Mouse (Mus musculus) thymus, postnatal 36 days (tissue): ENCODE measurements around the gene Xrcc1.
A peak's percentile ranks its signal among the peaks of the same experiment; 100 is the strongest.

Experiments used
- DNase-seq, 2 experiments: peaks; one replicate each; pipeline ENCODE4 v3.0.0; 2022; ENCODE audit warnings: mixed read lengths in 2 of 2

Xrcc1 gene

DNA sequence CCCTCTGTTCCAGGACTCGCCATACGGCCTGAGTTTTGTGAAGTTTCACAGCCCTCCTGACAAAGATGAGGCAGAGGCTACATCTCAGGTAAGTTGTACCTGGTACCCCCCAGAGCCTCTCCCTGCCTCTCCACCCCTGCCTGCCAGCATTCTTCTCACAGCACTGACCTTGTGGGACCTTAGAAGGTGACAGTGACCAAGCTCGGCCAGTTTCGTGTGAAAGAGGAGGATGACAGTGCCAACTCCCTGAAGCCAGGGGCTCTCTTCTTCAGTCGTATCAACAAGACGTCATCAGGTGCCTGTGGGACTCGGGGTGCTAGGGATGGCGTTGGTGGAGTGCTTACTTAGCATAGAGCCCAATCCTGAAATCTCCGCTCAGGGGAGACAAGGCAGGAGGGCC, 20.1 kb downstream of the Xrcc1 start:
- no peak for DNase-seq

DNA sequence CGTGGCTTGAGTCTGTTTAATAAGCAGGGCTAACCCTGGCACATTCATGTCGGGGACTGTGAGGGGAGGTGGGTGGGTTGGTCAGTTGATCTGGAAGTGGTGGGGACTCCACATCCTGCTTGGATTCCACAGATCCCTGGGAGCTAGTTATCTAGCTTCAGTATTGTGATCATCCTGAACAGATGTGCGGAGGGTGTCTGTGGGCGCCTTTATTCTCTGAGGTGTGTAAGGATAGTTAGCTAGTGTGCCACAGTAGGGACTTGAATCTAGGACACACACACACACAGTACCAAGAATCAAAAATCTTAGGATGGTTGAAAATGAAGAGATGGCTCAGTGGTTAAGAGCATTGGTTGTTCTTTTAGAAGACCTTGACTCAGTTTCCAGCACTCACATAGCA, 22.4 kb downstream of the Xrcc1 start:
- DNase-seq = no peak

DNA sequence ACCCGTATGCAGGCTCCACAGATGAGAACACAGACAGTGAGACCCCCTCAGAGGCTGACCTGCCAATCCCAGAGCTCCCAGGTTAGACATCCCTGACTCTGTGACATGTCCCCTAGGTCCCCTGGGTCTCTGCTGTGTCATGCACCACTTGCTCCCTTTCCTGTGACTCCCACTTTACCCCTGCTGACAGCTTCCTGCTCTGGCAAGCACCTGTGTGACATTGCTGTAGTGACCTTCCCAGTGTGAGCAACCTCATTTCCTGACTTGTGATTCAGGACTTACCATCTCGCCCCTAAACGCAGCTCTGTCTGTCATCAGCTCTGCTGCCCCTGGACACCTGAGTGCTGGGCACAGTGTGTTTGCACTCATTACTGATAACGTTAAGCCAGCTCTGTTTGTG, 25.0 kb downstream of the Xrcc1 start:
- DNase-seq = no peak

DNA sequence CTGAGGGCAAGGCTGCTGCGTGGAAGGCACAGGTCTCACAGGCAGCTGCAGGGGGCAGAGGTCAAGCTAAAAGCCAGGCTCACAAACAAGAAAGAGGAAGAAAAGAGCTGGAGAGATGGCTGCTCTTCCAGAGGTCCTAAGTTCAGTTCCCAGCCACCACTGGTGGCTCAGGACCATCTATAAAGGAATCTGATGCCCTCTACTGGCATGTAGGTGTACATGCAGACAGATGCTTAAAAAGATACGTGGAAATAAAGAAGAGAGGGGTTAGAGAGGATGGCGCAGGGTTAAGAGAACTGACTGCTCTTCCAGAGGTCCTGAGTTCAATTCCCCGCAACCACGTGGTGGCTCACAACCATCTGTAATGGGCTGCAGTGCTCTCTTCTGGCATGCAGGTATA, 26.4 kb downstream of the Xrcc1 start:
- no peak for DNase-seq

GRCm38 (mm10) chr7:24574224-24574796, 28.2 kb downstream of the Xrcc1 start:
- DNase-seq = no peak

DNA sequence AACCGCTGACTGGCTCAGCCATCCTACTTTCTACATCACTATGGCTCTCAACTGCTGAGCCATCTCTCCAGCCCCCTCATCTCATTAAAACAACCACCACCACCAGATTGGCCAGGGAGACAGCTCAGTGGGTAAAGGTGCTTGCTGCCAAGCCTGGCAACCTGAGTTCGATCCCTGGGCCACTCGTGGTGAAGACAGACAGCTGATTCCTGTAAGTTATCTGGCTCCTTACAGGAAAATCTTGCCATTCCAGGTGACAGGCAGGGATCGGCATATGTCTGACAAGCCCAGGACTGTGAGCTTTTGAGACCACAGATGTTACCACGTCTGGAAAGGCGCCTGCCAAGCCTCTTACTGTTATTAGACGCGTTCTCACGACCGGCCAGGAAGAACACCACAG, 31.7 kb downstream of the Xrcc1 start:
- DNase-seq = no peak

- no peak for DNase-seq
Observed at GRCm38 (mm10) chr7:24584876-24585275, 38.8 kb downstream of the Xrcc1 start.

DNA sequence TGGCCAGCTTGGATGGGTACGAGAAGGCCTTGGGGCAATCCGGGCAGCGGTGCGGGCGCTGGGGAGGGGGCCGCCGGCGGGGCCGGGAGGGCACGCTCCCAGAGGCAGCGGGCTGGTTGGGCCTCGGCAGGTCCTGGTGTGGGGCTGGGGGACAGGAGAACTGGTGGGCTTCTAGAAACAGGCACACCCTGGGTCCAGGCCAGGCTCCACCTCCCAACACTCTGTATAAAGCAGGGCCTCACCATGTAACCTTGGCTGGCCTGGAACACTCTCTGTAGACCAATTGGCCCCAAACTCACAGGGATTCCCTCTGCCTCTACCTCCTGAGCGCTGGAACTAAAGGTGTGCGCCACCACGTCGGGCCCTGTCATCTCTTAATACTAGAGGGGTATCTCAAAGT, 39.9 kb downstream of the Xrcc1 start:
- peak in 1 of 2 experiments; percentile 23 for DNase-seq

GRCm38 (mm10) chr7:24586828-24587227, 40.7 kb downstream of the Xrcc1 start:
- DNase-seq = no peak

GRCm38 (mm10) chr7:24587330-24588105, 41.4 kb downstream of the Xrcc1 start, which contains the start of the genes Ethe1 and Zfp575:
Gene Ethe1, plus strand, starts transcription at chr7:24587543.
Gene Zfp575, minus strand, starts transcription at chr7:24587641.
- DNase-seq = peak; percentile 62 to 72

- DNase-seq = peak in 1 of 2 experiments; percentile 33
Observed at GRCm38 (mm10) chr7:24588336-24588735, 42.2 kb downstream of the Xrcc1 start.

DNA sequence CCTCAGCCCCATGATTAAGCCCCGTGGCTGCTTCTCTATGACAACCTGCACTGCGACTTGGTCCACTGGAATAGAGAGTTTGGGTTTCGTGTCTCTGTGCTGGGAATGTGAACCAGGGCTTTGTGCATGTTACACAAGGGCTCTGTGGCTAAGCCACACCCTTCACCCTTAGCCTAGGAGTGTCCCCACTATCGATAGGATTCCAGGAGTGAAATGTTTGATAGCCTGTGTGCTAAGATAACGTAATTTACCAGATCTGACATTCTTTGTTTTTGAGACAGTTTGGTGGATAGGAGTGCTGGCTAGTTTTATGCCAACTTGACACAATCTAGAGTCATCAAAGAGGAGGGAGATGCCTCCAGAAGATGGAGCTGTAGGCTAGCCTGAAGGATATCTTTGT, 45.6 kb downstream of the Xrcc1 start:
- no peak for DNase-seq

DNA sequence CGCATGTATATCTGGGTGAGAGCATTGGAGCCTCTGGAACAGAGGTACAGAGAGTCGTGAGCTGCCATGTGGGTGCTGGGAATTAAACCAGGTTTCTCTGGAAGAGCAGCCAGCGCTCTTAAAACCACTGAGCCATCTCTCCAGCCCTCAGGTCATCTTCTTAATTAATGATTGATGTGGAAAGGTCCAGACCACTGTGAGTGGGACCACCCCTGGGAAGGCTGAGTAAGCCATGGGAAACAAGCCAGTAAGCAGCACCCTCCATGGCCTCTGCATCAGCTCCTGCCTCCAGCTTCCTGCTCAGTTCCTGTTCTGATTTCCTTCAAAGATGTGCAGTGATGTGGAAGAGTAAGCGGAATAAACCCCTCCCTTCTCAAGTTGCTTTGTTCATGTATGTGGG, 46.1 kb downstream of the Xrcc1 start:
- no peak for DNase-seq

DNA sequence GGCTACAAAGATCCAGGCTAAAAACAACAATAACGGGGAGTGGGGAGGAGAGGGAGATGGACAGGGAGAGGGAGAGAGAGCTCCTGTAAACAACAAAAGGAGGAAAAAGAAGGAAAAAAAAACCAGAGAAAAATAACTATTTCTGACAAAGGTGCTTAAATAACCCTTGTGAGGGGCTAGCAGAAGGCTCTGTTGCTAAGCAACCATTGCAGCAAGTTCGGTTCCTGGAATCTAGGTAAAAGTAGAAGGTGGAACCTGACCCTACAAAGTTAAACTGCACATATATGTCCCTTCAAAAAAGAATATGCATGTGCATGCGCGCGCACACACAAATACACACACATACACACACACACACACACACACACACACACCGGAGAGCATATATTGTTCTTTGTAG, 46.7 kb downstream of the Xrcc1 start:
- no peak for DNase-seq

DNA sequence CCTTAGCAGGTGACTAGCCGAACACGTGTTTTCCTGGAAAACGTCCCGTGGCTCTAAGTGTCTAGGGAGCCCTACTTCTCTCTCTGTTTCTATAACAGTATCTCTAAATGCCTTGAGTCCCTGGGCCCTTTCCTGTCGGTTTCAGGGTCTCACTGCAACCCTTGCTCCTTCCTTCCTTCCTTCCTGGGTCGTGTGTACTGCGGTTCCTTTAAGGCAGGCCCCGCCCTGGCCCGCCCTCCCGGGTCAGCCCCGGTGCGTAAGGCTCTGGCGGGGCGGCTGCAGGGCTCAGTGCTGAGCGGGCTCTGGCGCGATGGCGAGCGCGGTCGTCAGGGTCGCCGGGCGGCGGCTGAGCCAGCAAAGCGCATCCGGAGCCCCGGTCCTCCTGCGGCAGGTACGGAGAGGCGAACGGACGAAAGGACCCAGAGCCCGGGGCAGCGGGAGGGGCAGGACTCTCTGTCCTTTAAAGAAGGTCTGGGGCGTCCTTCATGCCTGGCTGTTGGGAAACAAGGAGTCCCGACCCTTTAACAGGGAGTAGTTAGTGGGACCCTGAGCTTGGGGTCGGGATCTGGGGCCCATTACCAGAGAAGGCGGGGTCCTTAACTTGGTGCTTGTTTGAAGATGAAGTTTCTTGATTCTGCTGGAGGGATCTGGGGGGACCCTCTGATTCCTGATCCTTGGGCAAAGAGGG, 47.7 kb downstream of the Xrcc1 start:
- peak; percentile 81 to 86 for DNase-seq

- DNase-seq = no peak
Observed at GRCm38 (mm10) chr7:24594309-24594803, 48.3 kb downstream of the Xrcc1 start.

DNA sequence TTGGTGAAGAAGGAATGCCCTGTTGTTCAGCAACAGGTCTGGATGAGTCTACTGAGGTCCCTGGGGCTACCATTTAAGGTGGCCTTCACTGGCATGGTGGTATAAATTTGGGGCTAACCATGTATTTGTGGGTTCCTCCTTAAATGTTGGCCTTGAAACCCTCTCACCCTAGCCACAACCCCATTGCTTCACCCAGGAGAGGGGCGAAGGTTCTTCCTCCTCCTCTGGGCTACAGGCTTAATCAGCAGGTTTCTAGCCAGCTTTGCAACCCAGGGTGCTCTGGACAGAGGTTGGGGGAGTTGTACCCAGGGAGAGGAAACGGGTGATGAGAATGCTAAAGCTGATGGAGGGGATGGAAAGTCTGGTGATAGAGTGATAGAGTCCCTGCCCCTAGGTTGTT, 49.4 kb downstream of the Xrcc1 start:
- no peak for DNase-seq

DNA sequence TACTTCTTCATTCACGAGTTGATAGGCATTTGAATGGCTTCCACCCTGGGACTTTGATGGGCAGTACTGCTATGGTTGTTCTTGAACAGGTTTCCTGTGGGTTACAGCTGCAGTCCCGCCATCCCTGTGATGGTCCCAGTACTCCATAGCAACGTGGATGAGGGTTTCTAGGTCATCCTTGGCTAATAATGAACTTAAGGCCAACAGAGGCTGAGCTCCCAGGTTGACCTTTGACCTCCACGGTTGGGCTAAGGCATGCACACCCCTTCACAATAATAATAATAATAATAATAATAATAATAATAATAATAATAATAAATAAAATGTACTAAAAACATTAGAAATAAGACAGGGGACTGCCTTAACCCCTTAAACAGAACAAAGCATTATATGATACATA, 52.0 kb downstream of the Xrcc1 start:
- DNase-seq = no peak

- no peak for DNase-seq
Observed at GRCm38 (mm10) chr7:24599211-24600067, 53.4 kb downstream of the Xrcc1 start.

- peak; percentile 90 to 95 for DNase-seq
Observed at GRCm38 (mm10) chr7:24600941-24601597, 55.0 kb downstream of the Xrcc1 start.

GRCm38 (mm10) chr7:24605561-24605960, 59.5 kb downstream of the Xrcc1 start:
- no peak for DNase-seq

DNA sequence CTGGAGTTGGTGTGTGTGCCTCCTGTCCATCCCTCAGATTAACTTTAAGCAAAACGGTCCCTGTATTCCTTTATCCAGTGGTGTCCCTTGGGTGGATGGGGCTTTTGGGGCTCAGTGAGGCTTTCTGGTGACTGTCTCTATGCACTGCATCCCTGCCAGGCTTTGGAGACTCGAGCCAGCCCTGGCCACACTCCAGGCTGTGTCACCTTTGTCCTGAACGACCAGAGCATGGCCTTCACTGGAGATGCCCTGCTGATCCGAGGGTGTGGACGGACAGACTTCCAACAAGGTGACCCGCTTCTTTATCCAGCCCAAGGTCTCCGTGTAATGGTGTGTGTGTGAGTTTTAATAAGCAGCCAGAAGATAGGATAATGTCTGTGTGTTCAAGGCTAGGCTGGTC, 60.0 kb downstream of the Xrcc1 start:
- DNase-seq = no peak
